Mouse (Mus musculus) midbrain, embryonic 10.5 days (tissue): ENCODE measurements around the gene 9330182O14Rik. TPM values are rescaled to one million over a fixed set of nuclear protein-coding genes. Genes with fewer than 3 reads are reported as not detected.

Source experiments
- DNase-seq: peaks from one replicate; pipeline ENCODE4 v3.0.0-alpha.2; 2017; ENCODE audit warnings: low spot score
- H3K27ac ChIP-seq: fragments of 300-500 bp; sonication (generic); replicated peaks from 2 replicates; pipeline ENCODE4 v1.5.1; 2016; ENCODE audit warnings: mild to moderate bottlenecking
- H3K27me3 ChIP-seq: fragments of 300-500 bp; sonication (generic); 2 replicates; pipeline ENCODE4 v1.6.1; 2016; ENCODE audit warnings: low read depth, mild to moderate bottlenecking; ENCODE audit not compliant: poor library complexity, severe bottlenecking
- H3K36me3 ChIP-seq: fragments of 300-500 bp; sonication (generic); 2 replicates; pipeline ENCODE4 v1.6.1; 2016; ENCODE audit warnings: mild to moderate bottlenecking, moderate library complexity
- H3K4me1 ChIP-seq: fragments of 300-500 bp; sonication (generic); 2 replicates; pipeline ENCODE4 v1.6.1; 2016
- H3K4me3 ChIP-seq: fragments of 300-500 bp; sonication (generic); 2 replicates; pipeline ENCODE4 v1.5.1; 2016; ENCODE audit warnings: mild to moderate bottlenecking, moderate library complexity
- H3K9me3 ChIP-seq: fragments of 300-500 bp; sonication (generic); replicated peaks from 2 replicates; pipeline ENCODE4 v1.6.1; 2016; ENCODE audit warnings: mild to moderate bottlenecking
- WGBS: fragments of 180-500 bp; shearing (Covaris S2); methylation state at CpG from one replicate; pipeline ENCODE4 v1.1.7; 2016; 5-methylcytosine and 5-hydroxymethylcytosine counted together
- polyA plus RNA-seq: library from polyadenylated mRNA; unstranded; fragments of >200 nt; fragmentation: Nextera tagmentation; extraction: Ambion mirVana; gene quantifications from 2 replicates; pipeline ENCODE4 v1.2.1, GENCODE M21; 2016

9330182O14Rik gene
- not detected in 2 replicates for polyA plus RNA-seq

- WGBS = 66% methylated on average over 10 of the region's 10 CpGs
- DNase-seq = no peak
- no peak within 1 kb of the TSS for H3K4me3 ChIP-seq
Observed at GRCm38 (mm10) chr15:40134152-40134792, at the start of gene 9330182O14Rik. 9330182O14Rik (plus strand) TSS chr15:40134365.

GRCm38 (mm10) chr15:40103304-40103703 lies 30.9 kb upstream of the 9330182O14Rik start:
- WGBS = 94% methylated on average over 2 of the region's 2 CpGs
- no peaks in the 10 kb centered on the region for H3K9me3 ChIP-seq
- no peak for DNase-seq
- peaks cover 4% of the 10 kb centered on the region for H3K4me1 ChIP-seq
- H3K4me3 ChIP-seq = no peak overlapping the region
- no peak overlapping the region for H3K27ac ChIP-seq
- H3K36me3 ChIP-seq = no peaks in the 10 kb centered on the region
- no peaks in the 10 kb centered on the region for H3K27me3 ChIP-seq

More at GRCm38 (mm10) chr15:40134152-40134792, at the start of gene 9330182O14Rik:
- Histone ChIP-seq H3K36me3 (no peaks in the 10 kb centered on the region), H3K9me3 (no peaks in the 10 kb centered on the region), H3K4me1 (no peaks in the 10 kb centered on the region), H3K27me3 (no peaks in the 10 kb centered on the region), H3K27ac (no peak within 1 kb of the TSS)

- H3K4me1 ChIP-seq = peaks cover 4% of the 10 kb centered on the region
- no peaks in the 10 kb centered on the region for H3K27me3 ChIP-seq
- H3K9me3 ChIP-seq = no peaks in the 10 kb centered on the region
- H3K36me3 ChIP-seq = no peaks in the 10 kb centered on the region
- no peak for DNase-seq
- no peak overlapping the region for H3K27ac ChIP-seq
- H3K4me3 ChIP-seq = no peak overlapping the region
- 94% methylated on average over 4 of the region's 4 CpGs for WGBS
Observed at GRCm38 (mm10) chr15:40105712-40106111, 28.5 kb upstream of the 9330182O14Rik start.

GRCm38 (mm10) chr15:40113888-40114576 lies 20.1 kb upstream of the 9330182O14Rik start:
- Histone ChIP-seq H3K4me1 (peaks cover 14% of the 10 kb centered on the region), H3K27ac (no peak overlapping the region; the same call in 1 of the 2 replicates), H3K4me3 (peak overlapping the region; percentile 35; the same call in 1 of the 2 replicates), H3K27me3 (no peaks in the 10 kb centered on the region; the same call in 1 of the 2 replicates), H3K9me3 (no peaks in the 10 kb centered on the region), H3K36me3 (no peaks in the 10 kb centered on the region)
- DNase-seq = no peak
- 26% methylated on average over 15 of the region's 18 CpGs for WGBS

DNA sequence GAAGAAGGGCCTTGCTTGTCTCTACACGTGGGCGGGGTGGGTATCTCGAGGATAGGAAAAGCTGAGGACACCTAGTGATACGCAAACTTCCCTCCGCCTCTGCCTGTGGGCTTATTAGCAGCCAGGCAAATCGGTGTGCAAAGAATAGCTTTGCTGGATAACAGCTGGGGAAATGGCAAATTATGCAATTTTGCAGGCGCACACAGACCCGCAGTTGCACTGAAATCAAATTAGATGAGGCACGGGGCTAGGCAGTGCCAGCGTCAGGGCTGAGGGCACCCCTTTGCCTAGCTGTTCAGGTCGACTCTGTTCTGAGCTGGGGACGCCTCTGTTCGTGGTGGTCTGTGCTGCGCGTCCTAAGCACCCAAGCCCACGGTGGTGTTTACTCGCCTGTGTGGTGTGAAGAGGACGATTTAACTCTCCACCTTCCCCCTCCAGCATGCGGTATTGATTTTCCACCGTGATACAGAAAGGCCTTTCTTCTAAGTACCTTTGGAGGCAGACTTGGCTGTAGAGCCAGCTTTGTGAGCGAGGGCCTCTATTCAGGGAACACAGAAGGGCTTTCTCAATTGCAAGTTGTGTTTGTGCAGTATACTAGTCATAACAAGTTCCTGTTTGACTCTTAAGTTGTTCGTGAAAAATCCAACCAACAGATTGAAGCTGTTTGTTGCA lies 19.4 kb upstream of the 9330182O14Rik start:
- Histone ChIP-seq H3K27ac (0 out of 2 replicates have a peak overlapping the region, but pooled peaks have one; percentile 23), H3K4me1 (peaks cover 14% of the 10 kb centered on the region), H3K36me3 (no peaks in the 10 kb centered on the region), H3K9me3 (no peaks in the 10 kb centered on the region), H3K4me3 (peak overlapping the region; percentile 35; the same call in 1 of the 2 replicates), H3K27me3 (no peaks in the 10 kb centered on the region; the same call in 1 of the 2 replicates)
- peak; percentile 26 for DNase-seq
- WGBS = 27% methylated on average over 22 of the region's 22 CpGs

DNA sequence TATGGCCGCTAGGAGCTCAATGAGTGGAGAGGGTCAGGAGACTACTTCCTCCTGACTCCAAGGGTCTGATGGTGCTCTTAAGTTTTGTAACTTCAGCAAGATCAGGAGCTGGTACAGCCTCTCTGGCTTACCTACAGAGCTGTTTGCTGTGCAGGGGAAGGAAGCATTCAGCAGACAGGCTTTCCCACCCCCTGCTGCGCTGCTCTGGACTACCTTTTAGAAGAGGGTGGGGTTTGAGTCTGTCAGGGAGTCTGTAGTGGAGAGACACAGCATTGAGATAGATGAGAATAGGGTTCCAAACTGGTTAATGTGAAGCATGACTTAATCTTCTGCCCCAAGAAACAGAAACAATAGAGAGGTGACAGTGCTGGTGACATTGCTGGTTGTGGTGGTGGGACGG lies 17.8 kb upstream of the 9330182O14Rik start:
- no peak overlapping the region for H3K27ac ChIP-seq
- no peak overlapping the region for H3K4me3 ChIP-seq
- H3K27me3 ChIP-seq = no peaks in the 10 kb centered on the region; the same call in 1 of the 2 replicates
- no peak for DNase-seq
- H3K9me3 ChIP-seq = no peaks in the 10 kb centered on the region
- H3K36me3 ChIP-seq = no peaks in the 10 kb centered on the region
- WGBS = 81% methylated on average over 3 of the region's 3 CpGs
- peaks cover 14% of the 10 kb centered on the region for H3K4me1 ChIP-seq

DNA sequence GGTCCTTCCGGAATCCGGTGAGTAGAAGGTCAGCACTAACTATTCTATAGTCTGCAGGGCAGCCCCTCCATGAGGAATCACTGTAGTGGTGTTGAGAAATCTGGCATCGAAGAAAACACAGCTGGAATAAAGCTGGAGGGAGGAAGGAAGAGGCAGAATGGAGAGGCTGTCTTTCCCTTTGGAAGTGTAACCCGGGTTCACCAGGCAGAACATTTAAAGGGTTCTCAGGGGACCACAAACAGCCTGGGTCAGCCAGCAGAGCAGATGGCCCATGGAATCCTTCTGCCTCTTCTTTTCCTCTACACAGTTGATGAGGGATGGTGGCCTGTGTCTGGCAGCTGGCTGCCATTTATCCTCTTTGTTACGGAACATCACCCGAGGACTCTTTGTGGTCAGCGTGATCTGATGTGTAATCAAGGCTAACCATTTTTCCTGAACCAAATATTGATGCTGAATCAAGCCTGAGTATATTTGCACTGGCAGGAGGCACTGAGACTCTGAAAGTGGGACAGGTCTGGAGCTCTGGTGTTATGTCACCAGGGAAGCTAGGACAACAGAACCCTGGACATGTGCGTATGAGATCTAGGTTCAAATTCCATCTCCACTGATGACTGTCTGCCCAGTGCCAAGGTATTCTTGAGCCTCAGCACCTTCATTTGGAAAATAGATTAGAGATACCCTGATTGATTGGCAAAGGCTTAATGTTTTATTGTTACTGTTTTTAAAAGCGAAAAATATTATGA lies 9.8 kb upstream of the 9330182O14Rik start:
- WGBS = 87% methylated on average over 9 of the region's 9 CpGs
- no peak for DNase-seq
- H3K27me3 ChIP-seq = no peaks in the 10 kb centered on the region

GRCm38 (mm10) chr15:40129496-40129895 lies 4.7 kb upstream of the 9330182O14Rik start:
- H3K4me3 ChIP-seq = no peak overlapping the region
- no peak for DNase-seq
- no peaks in the 10 kb centered on the region for H3K4me1 ChIP-seq
- no peaks in the 10 kb centered on the region for H3K9me3 ChIP-seq
- no peak overlapping the region for H3K27ac ChIP-seq
- H3K27me3 ChIP-seq = no peaks in the 10 kb centered on the region
- 70% methylated on average over 5 of the region's 5 CpGs for WGBS
- H3K36me3 ChIP-seq = no peaks in the 10 kb centered on the region

More for the DNA sequence above, 9.8 kb upstream of the 9330182O14Rik start:
- Histone ChIP-seq H3K9me3 (no peaks in the 10 kb centered on the region), H3K4me1 (no peaks in the 10 kb centered on the region), H3K4me3 (no peak overlapping the region), H3K36me3 (no peaks in the 10 kb centered on the region), H3K27ac (no peak overlapping the region)

- Histone ChIP-seq H3K4me1 (no peaks in the 10 kb centered on the region), H3K36me3 (no peaks in the 10 kb centered on the region)
- 28% methylated on average over 15 of the region's 15 CpGs for WGBS
Observed at GRCm38 (mm10) chr15:40130880-40131478, 3.2 kb upstream of the 9330182O14Rik start.

GRCm38 (mm10) chr15:40132408-40132807 lies 1.8 kb upstream of the 9330182O14Rik start:
- 82% methylated on average over 4 of the region's 4 CpGs for WGBS
- no peaks in the 10 kb centered on the region for H3K9me3 ChIP-seq
- no peaks in the 10 kb centered on the region for H3K36me3 ChIP-seq
- DNase-seq = no peak
- H3K27me3 ChIP-seq = no peaks in the 10 kb centered on the region
- H3K4me1 ChIP-seq = no peaks in the 10 kb centered on the region
- H3K4me3 ChIP-seq = no peak overlapping the region
- H3K27ac ChIP-seq = no peak overlapping the region

More at GRCm38 (mm10) chr15:40130880-40131478, 3.2 kb upstream of the 9330182O14Rik start:
- no peaks in the 10 kb centered on the region for H3K9me3 ChIP-seq
- no peak overlapping the region for H3K27ac ChIP-seq
- no peaks in the 10 kb centered on the region for H3K27me3 ChIP-seq
- DNase-seq = peak; percentile 78
- H3K4me3 ChIP-seq = no peak overlapping the region

- no peak for DNase-seq
- 47% methylated on average over 7 of the region's 7 CpGs for WGBS
- Histone ChIP-seq H3K4me3 (no peak overlapping the region), H3K4me1 (no peaks in the 10 kb centered on the region), H3K36me3 (no peaks in the 10 kb centered on the region), H3K9me3 (no peaks in the 10 kb centered on the region), H3K27ac (no peak overlapping the region), H3K27me3 (no peaks in the 10 kb centered on the region)
Observed at GRCm38 (mm10) chr15:40144221-40144620, 10.1 kb downstream of the 9330182O14Rik start.

GRCm38 (mm10) chr15:40157683-40158082 lies 23.5 kb downstream of the 9330182O14Rik start:
- Histone ChIP-seq H3K27me3 (no peaks in the 10 kb centered on the region), H3K4me1 (no peaks in the 10 kb centered on the region), H3K36me3 (no peaks in the 10 kb centered on the region), H3K9me3 (no peaks in the 10 kb centered on the region), H3K4me3 (no peak overlapping the region), H3K27ac (no peak overlapping the region)
- 89% methylated on average over 6 of the region's 6 CpGs for WGBS
- DNase-seq = no peak
